Mouse (Mus musculus): ENCODE data around the gene Gm45062.
A peak's percentile ranks its signal among the peaks of the same experiment; 100 is the strongest.
"Not testable (repeated sequence)": the region's sequence is repeated elsewhere in the genome, so short reads cannot be mapped to it uniquely, and the experiment has no call there.

Gene Gm45062

GRCm38 (mm10) chr6:8506631-8507030 is 247.4 kb downstream of the Gm45062 start:
- no peak for DNase-seq (ENCODE audit: low read depth in 1 of 2, low spot score in 2 of 2)

GRCm38 (mm10) chr6:8508883-8509536 is 249.8 kb downstream of the Gm45062 start:
- peak; percentile 98 for DNase-seq (ENCODE audit: low read depth in 1 of 2, low spot score in 2 of 2)

GRCm38 (mm10) chr6:8509551-8509950 is 250.3 kb downstream of the Gm45062 start, which contains the start of gene Glcci1:
TSS of gene Glcci1 (plus strand) at chr6:8509600.
- no peak for DNase-seq (ENCODE audit: low read depth in 1 of 2, low spot score in 2 of 2)

GRCm38 (mm10) chr6:8509961-8510863 is 251.0 kb downstream of the Gm45062 start:
- no peak for DNase-seq (ENCODE audit: low read depth in 1 of 2, low spot score in 2 of 2)

- no peak for DNase-seq (ENCODE audit: low read depth in 1 of 2, low spot score in 2 of 2)
Measured at GRCm38 (mm10) chr6:8510864-8511428, 251.7 kb downstream of the Gm45062 start.

GRCm38 (mm10) chr6:8511447-8511846 is 252.2 kb downstream of the Gm45062 start:
- DNase-seq (ENCODE audit: low read depth in 1 of 2, low spot score in 2 of 2), result no peak

- no peak for DNase-seq (ENCODE audit: low read depth in 1 of 2, low spot score in 2 of 2)
Measured at GRCm38 (mm10) chr6:8512416-8512815, 253.2 kb downstream of the Gm45062 start.

GRCm38 (mm10) chr6:8519687-8520086 is 260.4 kb downstream of the Gm45062 start:
- DNase-seq (ENCODE audit: low read depth in 1 of 2, low spot score in 2 of 2), result no peak

GRCm38 (mm10) chr6:8521231-8521630 is 262.0 kb downstream of the Gm45062 start:
- DNase-seq (ENCODE audit: low read depth in 1 of 2, low spot score in 2 of 2), result no peak

- DNase-seq (ENCODE audit: low read depth in 1 of 2, low spot score in 2 of 2), result no peak
Measured at GRCm38 (mm10) chr6:8524717-8525116, 265.5 kb downstream of the Gm45062 start.

GRCm38 (mm10) chr6:8531104-8531894 is 272.0 kb downstream of the Gm45062 start:
- DNase-seq (ENCODE audit: low read depth in 1 of 2, low spot score in 2 of 2), result no peak

- DNase-seq (ENCODE audit: low read depth in 1 of 2, low spot score in 2 of 2), result no peak
Measured at GRCm38 (mm10) chr6:8536944-8537343, 277.7 kb downstream of the Gm45062 start.

GRCm38 (mm10) chr6:8541531-8541930 is 282.3 kb downstream of the Gm45062 start:
- not testable (repeated sequence) for DNase-seq (ENCODE audit: low read depth in 1 of 2, low spot score in 2 of 2)

GRCm38 (mm10) chr6:8544822-8545221 is 285.6 kb downstream of the Gm45062 start:
- no peak for DNase-seq (ENCODE audit: low read depth in 1 of 2, low spot score in 2 of 2)

- DNase-seq (ENCODE audit: low read depth in 1 of 2, low spot score in 2 of 2), result no peak
Measured at GRCm38 (mm10) chr6:8545780-8546179, 286.5 kb downstream of the Gm45062 start.

- DNase-seq (ENCODE audit: low read depth in 1 of 2, low spot score in 2 of 2), result no peak
Measured at GRCm38 (mm10) chr6:8551155-8551554, 291.9 kb downstream of the Gm45062 start.

GRCm38 (mm10) chr6:8556849-8557571 is 297.8 kb downstream of the Gm45062 start:
- no peak for DNase-seq (ENCODE audit: low read depth in 1 of 2, low spot score in 2 of 2)

- no peak for DNase-seq (ENCODE audit: low read depth in 1 of 2, low spot score in 2 of 2)
Measured at GRCm38 (mm10) chr6:8560682-8561081, 301.4 kb downstream of the Gm45062 start.

- no peak for DNase-seq (ENCODE audit: low read depth in 1 of 2, low spot score in 2 of 2)
Measured at GRCm38 (mm10) chr6:8582377-8582776, 323.1 kb downstream of the Gm45062 start.

GRCm38 (mm10) chr6:8583892-8584291 is 324.6 kb downstream of the Gm45062 start:
- DNase-seq (ENCODE audit: low read depth in 1 of 2, low spot score in 2 of 2), result no peak
